Mouse (Mus musculus) forebrain, embryonic 14.5 days (tissue): ENCODE measurements at regions not wholly inside any gene's neighbourhood (a gene's known extent, or its start where the extent isn't known, plus 50 kb on each side); places are given as distances from the start of the nearest gene placed in this dataset.
"Not testable (repeated sequence)": the region's sequence is repeated elsewhere in the genome, so short reads cannot be mapped to it uniquely, and the experiment has no call there.

Experiments used
- ATAC-seq: fragments of 200-750 bp; cut with Nextera tagmentation; 2 replicates; pipeline ENCODE4 v1.8.0; 2017; ENCODE audit warnings: mild to moderate bottlenecking, moderate library complexity
- DNase-seq: peaks from one replicate; pipeline ENCODE4 v3.0.0-alpha.2; 2015; ENCODE audit warnings: low spot score
- H3K27ac ChIP-seq: fragments of 300-500 bp; sonication (generic); 2 replicates; pipeline ENCODE4 v1.5.1; 2014; ENCODE audit warnings: low read depth, mild to moderate bottlenecking, control low read depth, low read length, moderate library complexity
- H3K27me3 ChIP-seq: fragments of 300-500 bp; sonication (generic); replicated peaks from 2 replicates; pipeline ENCODE4 v1.6.1; 2014; ENCODE audit warnings: low read length, control low read depth, mixed read lengths; ENCODE audit not compliant: control insufficient read depth, insufficient read depth
- H3K36me3 ChIP-seq: fragments of 300-500 bp; sonication (generic); 2 replicates; pipeline ENCODE4 v1.6.1; 2014; ENCODE audit warnings: low read length, control low read depth; ENCODE audit not compliant: control insufficient read depth, insufficient read depth
- H3K4me1 ChIP-seq: fragments of 300-500 bp; sonication (generic); 2 replicates; pipeline ENCODE4 v1.6.1; 2014; ENCODE audit warnings: antibody characterized with exemption, low read length, control low read depth; ENCODE audit not compliant: control insufficient read depth, insufficient read depth
- H3K4me2 ChIP-seq: fragments of 300-500 bp; sonication (generic); 2 replicates; pipeline ENCODE4 v1.6.1; 2014; ENCODE audit warnings: mild to moderate bottlenecking, control low read depth, low read length
- H3K4me3 ChIP-seq: fragments of 300-500 bp; sonication (generic); 2 replicates; pipeline ENCODE4 v1.5.1; 2014; ENCODE audit warnings: low read depth, low read length, control low read depth
- H3K9ac ChIP-seq: fragments of 300-500 bp; sonication (generic); 2 replicates; pipeline ENCODE4 v1.6.1; 2014; ENCODE audit warnings: mild to moderate bottlenecking, low read length, control low read depth, moderate library complexity
- H3K9me3 ChIP-seq: fragments of 300-500 bp; sonication (generic); replicated peaks from 2 replicates; pipeline ENCODE4 v1.6.1; 2016; ENCODE audit warnings: low read length, control low read depth, mixed read lengths; ENCODE audit not compliant: control insufficient read depth
- WGBS: fragments of 180-500 bp; shearing (Covaris S2); extraction: QIAGEN DNeasy Blood & Tissue Kit; methylation state at CpG from one replicate; pipeline ENCODE4 v1.1.7; 2014; 5-methylcytosine and 5-hydroxymethylcytosine counted together

DNA sequence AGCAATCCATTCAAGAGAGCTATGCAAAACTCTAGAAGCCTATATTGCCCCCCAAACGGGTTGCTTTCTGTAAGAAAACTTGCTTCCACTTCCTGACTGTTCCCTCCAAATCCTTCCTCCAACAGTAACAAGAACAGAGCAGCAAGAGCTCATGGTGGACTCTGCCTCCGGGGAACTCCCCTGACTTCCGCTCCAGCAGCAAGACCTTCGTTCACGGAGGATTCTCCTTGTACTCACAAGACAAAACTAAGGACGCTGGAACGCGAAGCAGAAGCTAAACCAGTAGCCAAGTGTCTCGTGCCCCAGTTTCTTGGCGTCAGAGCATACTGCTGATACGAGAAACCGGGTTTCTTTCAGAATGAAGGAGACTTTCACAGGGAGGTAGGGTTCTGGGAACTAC lies 50.7 kb downstream of the H2al2a start:
- DNase-seq (no peak), ATAC-seq (no peak)
- Histone ChIP-seq H3K36me3 (no peaks in the 10 kb centered on the region), H3K4me2 (no peak overlapping the region), H3K9me3 (no peaks in the 10 kb centered on the region), H3K9ac (no peak overlapping the region), H3K4me3 (no peak overlapping the region), H3K27me3 (no peaks in the 10 kb centered on the region), H3K27ac (no peak overlapping the region), H3K4me1 (no peaks in the 10 kb centered on the region)
- 74% methylated on average over 12 of the region's 12 CpGs for WGBS

- ATAC-seq: no peak
Observed at GRCm38 (mm10) chr2:17945369-17945915, 51.3 kb downstream of the H2al2a start.

DNA sequence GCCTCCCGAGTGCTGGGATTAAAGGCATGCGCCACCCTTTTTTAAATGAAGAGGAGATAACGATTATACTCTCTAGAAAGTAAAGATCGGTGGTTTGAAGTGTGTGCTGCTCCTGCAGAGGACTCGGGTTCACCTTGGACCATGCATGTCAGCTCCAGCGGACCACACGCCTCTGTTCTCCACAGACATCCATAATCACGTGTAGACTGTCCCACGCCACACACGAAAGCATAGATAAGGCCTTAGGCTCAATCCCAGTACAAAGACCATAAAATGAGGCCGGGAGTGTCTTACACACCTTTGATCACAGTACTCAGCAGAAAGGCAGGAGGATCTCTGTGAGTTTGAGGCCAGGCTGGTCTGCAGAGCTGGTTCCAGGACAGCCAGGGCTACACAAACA lies 53.3 kb downstream of the H2al2a start:
- H3K4me1 ChIP-seq: no peaks in the 10 kb centered on the region
- no peaks in the 10 kb centered on the region for H3K36me3 ChIP-seq
- DNase-seq: no peak
- H3K4me2 ChIP-seq: no peak overlapping the region
- H3K9me3 ChIP-seq: no peaks in the 10 kb centered on the region
- no peaks in the 10 kb centered on the region for H3K27me3 ChIP-seq
- H3K27ac ChIP-seq: no peak overlapping the region
- H3K4me3 ChIP-seq: no peak overlapping the region
- no peak for ATAC-seq
- 93% methylated on average over 11 of the region's 11 CpGs for WGBS
- H3K9ac ChIP-seq: no peak overlapping the region

More at GRCm38 (mm10) chr2:17945369-17945915, 51.3 kb downstream of the H2al2a start:
- no peak for DNase-seq
- Histone ChIP-seq H3K4me2 (no peak overlapping the region), H3K36me3 (no peaks in the 10 kb centered on the region), H3K9me3 (no peaks in the 10 kb centered on the region), H3K27ac (no peak overlapping the region), H3K9ac (no peak overlapping the region), H3K4me3 (no peak overlapping the region), H3K27me3 (no peaks in the 10 kb centered on the region), H3K4me1 (no peaks in the 10 kb centered on the region)
- WGBS: 91% methylated on average over 7 of the region's 7 CpGs

DNA sequence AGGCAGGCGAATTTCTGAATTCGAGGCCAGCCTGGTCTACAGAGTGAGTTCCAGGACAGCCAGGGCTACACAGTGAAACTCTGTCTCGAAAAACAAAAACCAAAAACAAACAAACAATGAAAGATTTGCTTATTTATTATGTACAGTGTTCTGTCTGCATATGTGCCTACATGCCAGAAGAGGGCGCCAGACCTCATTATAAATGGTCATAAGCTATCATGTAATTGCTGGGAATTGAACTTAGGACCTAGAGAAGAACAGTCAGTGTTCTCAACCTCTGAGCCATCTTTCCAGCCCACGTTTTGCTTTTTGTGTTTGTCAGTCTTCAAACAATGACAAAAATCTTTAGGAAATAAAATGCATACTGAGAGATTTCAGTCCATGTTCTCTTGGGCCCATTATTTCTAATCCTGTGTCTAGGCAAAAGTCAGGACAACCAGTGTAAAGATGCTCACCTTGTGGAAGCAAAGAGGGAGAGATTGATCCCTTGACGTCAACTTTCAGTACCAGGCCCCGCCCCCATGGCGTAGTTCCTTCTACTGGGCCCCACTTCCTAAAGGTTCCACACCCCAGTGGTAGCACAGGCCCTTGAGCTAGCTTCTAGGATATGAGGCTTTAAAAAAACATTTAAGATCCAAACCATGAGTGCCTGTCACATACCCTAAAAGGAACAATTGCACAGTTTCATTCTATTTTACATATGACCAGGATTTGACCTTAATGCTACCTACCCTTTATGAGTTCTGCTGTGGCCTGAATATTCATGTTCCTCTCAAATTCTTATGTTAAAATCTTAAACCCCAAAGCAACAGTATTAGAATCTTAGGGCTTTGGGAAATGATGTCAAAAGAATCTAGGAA lies 54.0 kb downstream of the H2al2a start:
- H3K27ac ChIP-seq: no peak overlapping the region
- no peak overlapping the region for H3K9ac ChIP-seq
- peak; percentile 14 for DNase-seq
- H3K4me3 ChIP-seq: no peak overlapping the region
- ATAC-seq: no peak
- WGBS: 82% methylated on average over 8 of the region's 8 CpGs
- no peaks in the 10 kb centered on the region for H3K27me3 ChIP-seq
- H3K9me3 ChIP-seq: no peaks in the 10 kb centered on the region
- no peaks in the 10 kb centered on the region for H3K36me3 ChIP-seq
- no peak overlapping the region for H3K4me2 ChIP-seq
- H3K4me1 ChIP-seq: no peaks in the 10 kb centered on the region

- no peaks in the 10 kb centered on the region for H3K36me3 ChIP-seq
- no peak overlapping the region for H3K4me2 ChIP-seq
- no peak overlapping the region for H3K27ac ChIP-seq
- H3K4me1 ChIP-seq: no peaks in the 10 kb centered on the region
- H3K27me3 ChIP-seq: no peaks in the 10 kb centered on the region
- H3K4me3 ChIP-seq: no peak overlapping the region
- 93% methylated on average over 6 of the region's 6 CpGs for WGBS
- ATAC-seq (no peak), DNase-seq (no peak)
- no peak overlapping the region for H3K9ac ChIP-seq
- no peaks in the 10 kb centered on the region for H3K9me3 ChIP-seq
Observed at GRCm38 (mm10) chr2:17941921-17942320, 54.8 kb downstream of the H2al2a start.

DNA sequence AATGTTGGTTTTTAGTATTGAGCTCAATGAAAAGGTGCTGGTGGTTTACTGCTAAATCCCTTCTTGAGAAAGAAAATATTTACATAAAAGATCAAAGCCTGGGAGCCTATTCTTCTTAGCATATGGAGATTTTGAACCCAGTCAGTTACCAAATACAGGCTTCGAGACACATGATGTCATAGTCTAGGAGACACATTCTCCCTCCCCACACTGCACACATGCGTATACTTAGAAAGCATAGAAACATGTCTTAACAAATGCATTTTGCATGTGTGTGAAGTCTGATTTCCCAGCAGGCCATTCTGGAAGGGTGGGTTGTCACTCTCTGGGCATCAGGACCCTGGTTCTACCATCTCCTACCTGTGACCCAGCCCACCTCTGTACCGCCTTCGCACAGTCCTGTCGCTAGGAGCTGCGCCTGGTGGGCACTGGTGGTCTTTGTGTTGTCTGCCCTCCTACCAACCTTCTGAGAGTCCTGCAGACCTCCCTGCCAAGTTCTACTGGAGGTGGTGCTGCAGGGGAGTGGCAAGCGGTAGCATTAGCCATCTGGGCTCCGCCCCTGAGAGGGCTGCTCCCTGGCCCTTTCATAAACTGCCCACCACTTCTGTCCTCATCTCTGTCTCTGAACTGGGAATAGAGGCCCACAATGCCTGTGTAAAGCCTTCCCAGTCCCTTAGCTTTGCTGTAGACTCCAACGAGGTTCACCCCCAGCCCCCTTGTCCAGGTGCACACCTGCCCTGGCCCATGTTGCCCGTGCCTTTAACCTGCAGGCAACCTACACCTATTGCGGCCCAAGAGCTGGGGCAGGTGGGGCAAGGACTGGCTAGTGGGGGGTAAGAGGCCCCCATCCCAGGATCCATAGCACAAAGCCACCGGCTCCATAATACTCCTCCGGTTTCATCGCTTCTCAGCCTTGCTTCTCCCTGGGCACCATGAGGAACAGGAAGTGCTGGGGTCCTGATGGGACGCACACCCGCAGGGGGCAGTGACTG lies 56.6 kb downstream of the H2al2a start:
- H3K4me2 ChIP-seq, H3K27ac ChIP-seq, H3K36me3 ChIP-seq, H3K9ac ChIP-seq, H3K4me1 ChIP-seq, DNase-seq, H3K9me3 ChIP-seq, H3K4me3 ChIP-seq, H3K27me3 ChIP-seq: not testable (repeated sequence)
- ATAC-seq: 0 out of 2 replicates have a peak, but pooled peaks have one; percentile 18
- WGBS: 70% methylated on average over 13 of the region's 16 CpGs

DNA sequence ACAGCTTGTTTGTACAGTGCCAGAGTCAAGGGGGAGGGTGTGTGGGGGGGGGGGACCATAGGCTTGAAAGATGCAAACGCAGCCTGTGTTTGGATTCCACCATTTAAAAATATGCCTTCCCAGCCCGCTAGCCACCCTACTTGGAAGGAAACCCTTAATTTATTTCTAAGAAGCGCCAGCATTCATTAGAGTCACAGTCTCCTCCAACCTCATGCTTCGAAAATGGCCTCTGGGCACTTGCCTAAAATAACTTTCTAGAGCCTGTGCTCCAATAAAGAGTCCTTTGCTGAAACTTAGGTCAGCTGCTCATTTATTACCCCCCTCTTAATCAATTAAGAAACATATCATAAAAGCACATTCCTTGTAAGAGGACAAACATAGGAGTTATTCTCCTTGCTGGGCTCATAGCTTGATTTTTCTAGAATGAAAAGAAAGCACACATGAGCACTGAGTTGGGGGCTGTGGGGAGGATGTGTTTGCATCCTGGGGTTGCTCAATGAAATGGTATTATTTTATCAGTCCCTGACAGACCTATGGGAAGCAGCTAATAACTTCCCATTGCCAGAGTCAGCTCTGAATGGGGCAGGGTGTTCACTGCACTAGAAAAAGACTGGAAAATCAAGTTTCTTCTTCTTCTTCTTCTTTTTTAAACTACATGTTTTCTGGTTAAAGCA lies 57.4 kb downstream of the H2al2a start:
- Histone ChIP-seq H3K27me3 (no peaks in the 10 kb centered on the region), H3K4me3 (no peak overlapping the region), H3K9ac (no peak overlapping the region), H3K4me1 (no peaks in the 10 kb centered on the region), H3K27ac (no peak overlapping the region), H3K4me2 (no peak overlapping the region), H3K9me3 (no peaks in the 10 kb centered on the region), H3K36me3 (no peaks in the 10 kb centered on the region)
- ATAC-seq (no peak), DNase-seq (peak; percentile 5)
- WGBS: 38% methylated on average over 4 of the region's 4 CpGs

DNA sequence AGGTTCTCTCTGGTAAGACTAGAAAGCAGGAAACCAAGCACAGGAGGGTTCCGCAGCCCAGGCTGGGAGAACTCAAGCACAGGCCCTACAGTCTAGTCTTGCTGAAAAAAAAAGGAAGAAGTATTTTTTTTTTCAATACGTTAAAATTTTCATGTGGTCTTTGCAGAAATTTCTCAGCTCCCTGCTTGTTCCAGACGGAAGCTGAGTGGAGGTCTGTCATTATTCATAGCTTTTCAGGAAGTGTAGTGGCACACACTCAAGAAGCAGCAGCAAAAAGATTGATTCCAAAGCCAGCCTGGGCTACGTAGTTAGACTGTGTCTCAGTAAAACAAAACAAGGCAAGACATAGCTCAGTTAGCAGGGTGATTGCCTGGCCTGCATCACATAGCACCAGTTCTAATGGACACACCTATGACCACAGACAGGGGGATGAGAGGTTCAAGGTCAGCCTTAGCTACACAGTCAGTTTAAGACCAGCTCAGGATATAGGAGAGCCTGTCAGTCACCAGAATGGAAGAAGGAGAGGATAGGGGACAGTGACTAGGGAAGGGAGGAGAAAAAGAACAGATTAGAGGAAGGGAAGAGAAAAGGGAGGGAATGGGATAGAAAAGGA lies 60.1 kb downstream of the H2al2a start:
- Histone ChIP-seq H3K27ac (no peak overlapping the region), H3K36me3 (no peaks in the 10 kb centered on the region), H3K4me3 (no peak overlapping the region), H3K9ac (no peak overlapping the region), H3K4me1 (0 out of 2 replicates have a peak, but pooled peaks cover 8% of the 10 kb centered on the region), H3K27me3 (no peaks in the 10 kb centered on the region), H3K9me3 (no peaks in the 10 kb centered on the region), H3K4me2 (no peak overlapping the region)
- 90% methylated on average over 4 of the region's 4 CpGs for WGBS
- DNase-seq (no peak), ATAC-seq (no peak)
